In the genomic region with DNA sequence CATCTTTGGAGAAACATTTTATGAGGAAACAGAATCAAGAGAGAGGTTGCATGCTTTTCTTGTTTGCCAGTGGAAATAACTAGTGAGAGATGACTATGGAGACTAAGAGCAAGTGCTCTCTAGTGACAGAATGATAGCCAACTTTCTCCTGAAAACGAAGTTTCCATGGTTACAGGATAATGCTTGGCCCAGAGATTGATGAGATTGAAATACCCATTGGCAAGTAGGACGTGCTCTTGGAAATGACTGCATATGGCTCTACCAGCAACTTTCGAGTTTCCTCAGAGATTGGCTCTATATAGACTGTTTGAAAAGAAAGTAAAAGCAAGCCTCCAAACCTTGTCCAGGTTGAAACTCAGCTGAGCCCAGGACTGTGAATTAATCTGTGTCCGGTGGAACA, we compare ENCODE assay signal across 19 mouse cellular contexts.
"Had no signal": no experiment of that assay in that cellular context is flagged by ENCODE, and none has a peak within 500 bp of the region (broad histone marks: within the 10 kb centered on the region; RNA-seq: fewer than 3 reads in every experiment).

No protein-coding gene starts in this region.

- H3K9ac ChIP-seq: liver, embryonic 15.5 days; liver, postnatal 0 days; lung, embryonic 15.5 days; midbrain, embryonic 12.5 days; neural tube, embryonic 13.5 days; stomach, embryonic 15.5 days had no signal

- H3K27ac ChIP-seq: liver, embryonic 15.5 days; lung, embryonic 15.5 days; macrophage; midbrain, embryonic 12.5 days; neural tube, embryonic 13.5 days; stomach, embryonic 15.5 days; stomach, postnatal 0 days had no signal

- H3K4me1 ChIP-seq: midbrain, embryonic 12.5 days; neural tube, embryonic 13.5 days; stomach, embryonic 15.5 days had no signal

- H3K27me3 ChIP-seq: liver, embryonic 15.5 days; lung, embryonic 15.5 days; megakaryocyte, embryonic 14.5 days; midbrain, embryonic 12.5 days; neural tube, embryonic 13.5 days; stomach, embryonic 15.5 days had no signal

- ATAC-seq: liver, postnatal 0 days; lung, postnatal 0 days; midbrain, embryonic 16.5 days had no signal

- H3K9me3 ChIP-seq: liver, embryonic 15.5 days; lung, embryonic 15.5 days; megakaryocyte, embryonic 14.5 days; midbrain, embryonic 12.5 days; neural tube, embryonic 13.5 days; stomach, embryonic 15.5 days had no signal

- H3K4me2 ChIP-seq: liver, embryonic 15.5 days; lung, embryonic 15.5 days; midbrain, embryonic 12.5 days; neural tube, embryonic 13.5 days; stomach, embryonic 15.5 days had no signal

- DNase-seq: liver, postnatal 0 days; lung, adult 2 months; lung, postnatal 14 days; lung, postnatal 36 days; midbrain, embryonic 14.5 days; right cerebral cortex, postnatal 14 days; thymus, adult 2 months; thymus, postnatal 25 days; thymus, postnatal 4 days had no signal

- H3K4me3 ChIP-seq: liver, embryonic 15.5 days; lung, embryonic 15.5 days; megakaryocyte, embryonic 14.5 days; midbrain, embryonic 12.5 days; neural tube, embryonic 13.5 days; stomach, embryonic 15.5 days had no signal
